In the genomic region with DNA sequence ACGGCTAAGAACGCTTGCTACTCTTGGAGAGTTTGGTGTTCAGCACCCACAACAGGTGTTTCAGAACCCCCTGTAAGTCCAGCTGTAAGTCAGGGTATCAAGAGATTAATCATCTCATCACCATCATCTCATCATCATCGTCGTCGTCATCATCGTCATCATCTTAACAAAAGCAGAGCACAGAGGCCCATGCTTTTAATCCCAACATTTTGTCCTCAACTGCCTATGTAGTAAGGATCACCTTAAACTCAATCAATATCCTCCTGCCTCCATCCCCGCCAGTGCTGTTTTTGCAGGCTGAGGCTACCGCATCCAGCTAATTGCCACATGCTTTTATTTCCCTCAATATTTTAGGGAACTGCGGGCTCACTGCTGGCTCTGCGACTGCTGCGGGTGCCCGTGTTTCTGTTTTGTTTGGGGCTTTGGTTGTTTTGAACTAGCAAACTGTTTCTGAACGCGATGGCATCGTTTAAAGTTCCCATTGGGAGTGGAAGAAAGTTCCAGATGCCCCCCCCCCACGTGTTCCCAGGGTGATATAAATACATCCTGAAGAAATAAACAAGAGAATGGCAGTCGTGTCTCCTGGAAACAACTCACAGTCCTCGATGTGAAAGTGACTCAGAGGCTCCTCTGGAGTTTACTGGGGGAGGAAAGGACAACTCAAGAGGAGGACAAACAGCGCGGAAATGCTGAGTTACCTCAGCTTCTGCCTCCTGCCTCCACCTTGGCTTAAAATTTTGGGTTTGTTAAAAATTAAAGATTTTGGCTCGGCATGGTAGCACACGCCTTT, we compare ENCODE assay signal across 8 mouse cellular contexts. TPM values are rescaled to one million over a fixed set of nuclear protein-coding genes. Genes with fewer than 3 reads are reported as not detected.
A peak's percentile ranks its signal among the peaks of the same experiment; 100 is the strongest.
DNase-seq lines count a peak whose midpoint lies in the region; ATAC-seq and TF ChIP-seq lines count a peak whose summit lies in the region.

No protein-coding gene starts in this region.

- peak; percentile 24 to 50 for DNase-seq in left cerebral cortex, adult 18-20 months (ENCODE audit: low spot score in 2 of 2)
- no peak for DNase-seq in left cerebral cortex, adult 11 months (ENCODE audit: low spot score)
- peak; percentile 43 for DNase-seq in induced T-regulatory cell, adult 2 months (ENCODE audit: low read depth)
- DNase-seq in thymus, adult 2 months: no peak
- DNase-seq in ovary, postnatal 36 days (ENCODE audit: low spot score): no peak

- no peaks in the 10 kb centered on the region for H3K9me3 ChIP-seq in embryonic facial prominence, embryonic 12.5 days
- H3K9me3 ChIP-seq in midbrain, embryonic 12.5 days: no peaks in the 10 kb centered on the region

- no peaks in the 10 kb centered on the region for H3K27me3 ChIP-seq in embryonic facial prominence, embryonic 12.5 days
- H3K27me3 ChIP-seq in midbrain, embryonic 12.5 days: peaks cover 17% of the 10 kb centered on the region
- H3K27me3 ChIP-seq in thymus, adult 2 months (ENCODE audit: control insufficient read depth, insufficient read depth, low read length): no peaks in the 10 kb centered on the region

- WGBS in embryonic facial prominence, embryonic 12.5 days: 32% methylated on average over 22 of the region's 22 CpGs
- 40% methylated on average over 22 of the region's 22 CpGs for WGBS in midbrain, embryonic 12.5 days
- WGBS in thymus, adult 2 months: 35% methylated on average over 22 of the region's 22 CpGs

- no peak for TF ChIP-seq POLR2A in thymus, adult 2 months (IDR thresholded peaks at IDR 0.05; ENCODE audit: control insufficient read depth, extremely low read depth, insufficient read depth, low read length, poor library complexity)

- peak overlapping the region; percentile 73 for H3K4me2 ChIP-seq in embryonic facial prominence, embryonic 12.5 days (replicated peaks)
- H3K4me2 ChIP-seq in midbrain, embryonic 12.5 days (replicated peaks): peak overlapping the region; percentile 71

- H3K4me1 ChIP-seq in embryonic facial prominence, embryonic 12.5 days: peaks cover 7% of the 10 kb centered on the region; the same call in 1 of the 2 replicates
- peaks cover 26% of the 10 kb centered on the region for H3K4me1 ChIP-seq in midbrain, embryonic 12.5 days
- H3K4me1 ChIP-seq in thymus, adult 2 months (replicated peaks; ENCODE audit: control insufficient read depth, insufficient read depth, low read length): 0 out of 2 replicates have a peak, but pooled peaks cover 2% of the 10 kb centered on the region

- H3K9ac ChIP-seq in embryonic facial prominence, embryonic 12.5 days: peak overlapping the region; percentile 89; the same call in 1 of the 2 replicates
- H3K9ac ChIP-seq in midbrain, embryonic 12.5 days (replicated peaks): 0 out of 2 replicates have a peak overlapping the region, but pooled peaks have one; percentile 28

- ATAC-seq in embryonic facial prominence, embryonic 12.5 days (ENCODE audit: insufficient number of reproducible peaks, insufficient read depth, low FRiP score, low TSS enrichment): no peak
- no peak for ATAC-seq in midbrain, embryonic 12.5 days (ENCODE audit: low FRiP score, low read depth)
- ATAC-seq in cerebellum, adult (ENCODE audit: insufficient number of reproducible peaks, low FRiP score, low TSS enrichment): no peak

- H3K36me3 ChIP-seq in embryonic facial prominence, embryonic 12.5 days: peaks cover 6% of the 10 kb centered on the region
- peaks cover 13% of the 10 kb centered on the region for H3K36me3 ChIP-seq in midbrain, embryonic 12.5 days
- H3K36me3 ChIP-seq in thymus, adult 2 months (ENCODE audit: control insufficient read depth, insufficient read depth, low read length): no peaks in the 10 kb centered on the region

- no peak overlapping the region for H3K27ac ChIP-seq in embryonic facial prominence, embryonic 12.5 days
- no peak overlapping the region for H3K27ac ChIP-seq in midbrain, embryonic 12.5 days (replicated peaks)
- H3K27ac ChIP-seq in thymus, adult 2 months (ENCODE audit: control insufficient read depth, insufficient read depth, low read length): no peak overlapping the region

- no peak for TF ChIP-seq CTCF in thymus, adult 2 months (IDR thresholded peaks at IDR 0.05; ENCODE audit: borderline replicate concordance, control insufficient read depth, extremely low read depth, insufficient read depth, low read length, poor library complexity)

- H3K4me3 ChIP-seq in embryonic facial prominence, embryonic 12.5 days: peak overlapping the region; percentile 81
- H3K4me3 ChIP-seq in midbrain, embryonic 12.5 days: peak overlapping the region; percentile 85
- H3K4me3 ChIP-seq in thymus, adult 2 months (ENCODE audit: control insufficient read depth, insufficient read depth, low read length): no peak overlapping the region

RNA-seq across cellular contexts. Expression of gene Trafd1, which starts 0.9 kb away (rescaled TPM):
- total RNA-seq in left cerebral cortex, adult 18-20 months (2021): 10 to 100 TPM; 79.9 to 84.4 TPM
- polyA plus RNA-seq in embryonic facial prominence, embryonic 12.5 days (2016; fragmentation: Nextera tagmentation; extraction: Ambion mirVana): 81.0 and 87.6 TPM in 2 replicates
- 124 TPM in 2 replicates for polyA plus RNA-seq in midbrain, embryonic 12.5 days (2016; fragmentation: Nextera tagmentation; extraction: Ambion mirVana)
- 95.3 and 117 TPM in 2 replicates for polyA plus RNA-seq in thymus, adult 2 months (2012; rRNA removed)

RNA-seq across cellular contexts. Expression of gene Naa25, which starts 11.4 kb away (rescaled TPM):
- 10 to 100 TPM; 43.2 to 43.4 TPM for total RNA-seq in left cerebral cortex, adult 18-20 months (2021)
- polyA plus RNA-seq in embryonic facial prominence, embryonic 12.5 days (2016; fragmentation: Nextera tagmentation; extraction: Ambion mirVana): 40.7 and 41.8 TPM in 2 replicates
- 46.0 and 48.3 TPM in 2 replicates for polyA plus RNA-seq in midbrain, embryonic 12.5 days (2016; fragmentation: Nextera tagmentation; extraction: Ambion mirVana)
- polyA plus RNA-seq in thymus, adult 2 months (2012; rRNA removed): 14.4 and 15.3 TPM in 2 replicates

Comparison
In these comparisons a context has a peak if more than half of its experiments do, and no peak if none do; other contexts are left out.
1. DNase-seq: peak in left cerebral cortex, adult 18-20 months (2 of 2) and induced T-regulatory cell, adult 2 months (single experiment); none in left cerebral cortex, adult 11 months (single experiment), thymus, adult 2 months (single experiment) and ovary, postnatal 36 days (single experiment).